Mouse (Mus musculus) neural tube, embryonic 11.5 days (tissue): ENCODE measurements around the gene Tm4sf1. TPM values are rescaled to one million over a fixed set of nuclear protein-coding genes. Genes with fewer than 3 reads are reported as not detected.

Source experiments
- ATAC-seq: fragments of 200-750 bp; cut with Nextera tagmentation; 2 replicates; pipeline ENCODE4 v1.8.0; 2017; ENCODE audit warnings: moderate number of reproducible peaks, mild to moderate bottlenecking, moderate TSS enrichment, moderate library complexity; ENCODE audit not compliant: insufficient read depth, low FRiP score, low TSS enrichment
- DNase-seq: peaks from one replicate; pipeline ENCODE4 v3.0.0-alpha.2; 2015; ENCODE audit warnings: low spot score
- H3K27ac ChIP-seq: fragments of 300-500 bp; sonication (generic); 2 replicates; pipeline ENCODE4 v1.5.1; 2014; ENCODE audit warnings: low read depth, mild to moderate bottlenecking, low read length
- H3K27me3 ChIP-seq: fragments of 300-500 bp; sonication (generic); 2 replicates; pipeline ENCODE4 v1.6.1; 2014; ENCODE audit warnings: mild to moderate bottlenecking, low read length, mixed read lengths; ENCODE audit not compliant: control insufficient read depth, insufficient read depth
- H3K36me3 ChIP-seq: fragments of 300-500 bp; sonication (generic); 2 replicates; pipeline ENCODE4 v1.6.1; 2014; ENCODE audit warnings: mild to moderate bottlenecking, low read length, moderate library complexity, mixed read lengths; ENCODE audit not compliant: control insufficient read depth, insufficient read depth
- H3K4me1 ChIP-seq: fragments of 300-500 bp; sonication (generic); 2 replicates; pipeline ENCODE4 v1.6.1; 2014; ENCODE audit warnings: low read length, mixed read lengths; ENCODE audit not compliant: control insufficient read depth, insufficient read depth
- H3K4me2 ChIP-seq: fragments of 300-500 bp; sonication (generic); 2 replicates; pipeline ENCODE4 v1.6.1; 2014; ENCODE audit warnings: low read depth, mild to moderate bottlenecking, moderate library complexity
- H3K4me3 ChIP-seq: fragments of 300-500 bp; sonication (generic); 2 replicates; pipeline ENCODE4 v1.5.1; 2014; ENCODE audit warnings: low read depth, low read length
- H3K9ac ChIP-seq: fragments of 300-500 bp; sonication (generic); 2 replicates; pipeline ENCODE4 v1.6.1; 2014; ENCODE audit warnings: mild to moderate bottlenecking, low read length
- H3K9me3 ChIP-seq: fragments of 300-500 bp; sonication (generic); 2 replicates; pipeline ENCODE4 v1.6.1; 2016; ENCODE audit warnings: low read length; ENCODE audit not compliant: control insufficient read depth
- WGBS: fragments of 180-500 bp; shearing (Covaris S2); extraction: QIAGEN DNeasy Blood & Tissue Kit; methylation state at CpG from one replicate; pipeline ENCODE4 v1.1.7; 2014; 5-methylcytosine and 5-hydroxymethylcytosine counted together
- polyA plus RNA-seq: library from polyadenylated mRNA; unstranded; fragments of >200 nt; fragmentation: Nextera tagmentation; extraction: Ambion mirVana; gene quantifications from 2 replicates; pipeline ENCODE4 v1.2.1, GENCODE M21; 2014

Tm4sf1 gene
- 5.3 and 5.7 TPM in 2 replicates for polyA plus RNA-seq

- no peak within 1 kb of the TSS for H3K27ac ChIP-seq
- ATAC-seq (no peak), DNase-seq (no peak)
- no peak within 1 kb of the TSS for H3K4me2 ChIP-seq
- 81% methylated on average over 2 of the region's 2 CpGs for WGBS
- H3K4me1 ChIP-seq = no peaks in the 10 kb centered on the region
- H3K9me3 ChIP-seq = no peaks in the 10 kb centered on the region
- no peaks in the 10 kb centered on the region for H3K36me3 ChIP-seq
- H3K4me3 ChIP-seq = no peak within 1 kb of the TSS
- no peak within 1 kb of the TSS for H3K9ac ChIP-seq
- no peaks in the 10 kb centered on the region for H3K27me3 ChIP-seq
Measured at GRCm38 (mm10) chr3:57301921-57302539, at the start of gene Tm4sf1. Gene Tm4sf1, minus strand, starts transcription at chr3:57301988.

GRCm38 (mm10) chr3:57344811-57345210, 43.0 kb upstream of the Tm4sf1 start:
- 78% methylated on average over 5 of the region's 5 CpGs for WGBS
- H3K4me2 ChIP-seq = no peak overlapping the region
- no peaks in the 10 kb centered on the region for H3K27me3 ChIP-seq
- no peaks in the 10 kb centered on the region for H3K4me1 ChIP-seq
- DNase-seq (no peak), ATAC-seq (no peak)
- no peak overlapping the region for H3K9ac ChIP-seq
- H3K27ac ChIP-seq = no peak overlapping the region
- H3K4me3 ChIP-seq = no peak overlapping the region
- no peaks in the 10 kb centered on the region for H3K9me3 ChIP-seq
- no peaks in the 10 kb centered on the region for H3K36me3 ChIP-seq

DNA sequence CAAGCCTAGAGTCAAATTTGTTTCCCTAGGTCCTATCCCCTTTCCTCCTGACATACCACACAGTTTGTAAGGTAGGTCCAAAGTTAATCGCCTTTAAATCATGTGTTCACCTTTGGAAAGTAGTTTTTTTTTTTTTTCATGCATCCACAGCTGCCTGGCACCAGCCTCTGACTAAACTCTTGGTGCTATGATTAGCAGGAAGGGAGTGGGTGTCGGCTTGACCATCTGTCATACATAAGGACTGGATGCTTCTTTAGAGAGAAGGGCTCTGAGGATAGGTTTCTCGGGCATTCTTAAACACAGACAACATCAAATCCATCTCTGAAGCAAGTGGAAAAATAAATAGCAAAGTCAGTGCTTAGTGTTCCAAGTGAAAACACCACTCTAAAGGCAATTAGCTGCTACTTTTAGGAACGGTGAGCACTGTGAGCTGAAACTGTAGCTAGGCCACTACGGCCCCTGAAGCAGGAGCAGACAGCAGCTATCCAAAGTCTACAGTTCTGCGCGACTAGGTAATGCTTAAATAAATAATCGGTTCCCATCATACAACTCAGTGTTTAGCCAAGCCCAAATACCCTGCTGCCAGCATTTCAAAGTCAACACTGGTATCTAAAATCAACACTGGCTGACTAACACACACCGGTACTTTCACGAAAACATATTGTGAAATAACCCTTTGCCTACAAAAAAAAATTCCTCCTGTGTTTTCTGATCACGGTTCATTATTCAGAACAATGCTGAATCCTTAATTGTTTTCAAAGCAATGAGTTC, 42.2 kb upstream of the Tm4sf1 start:
- no peak for ATAC-seq
- no peaks in the 10 kb centered on the region for H3K9me3 ChIP-seq

GRCm38 (mm10) chr3:57342976-57343375, 41.2 kb upstream of the Tm4sf1 start:
- no peak overlapping the region for H3K27ac ChIP-seq
- H3K4me1 ChIP-seq = no peaks in the 10 kb centered on the region
- H3K4me3 ChIP-seq = no peak overlapping the region
- no peaks in the 10 kb centered on the region for H3K9me3 ChIP-seq
- DNase-seq = no peak
- no peak for ATAC-seq
- WGBS = 92% methylated on average over 4 of the region's 4 CpGs
- no peak overlapping the region for H3K9ac ChIP-seq
- no peaks in the 10 kb centered on the region for H3K36me3 ChIP-seq
- no peak overlapping the region for H3K4me2 ChIP-seq
- H3K27me3 ChIP-seq = no peaks in the 10 kb centered on the region

More for the DNA sequence above, 42.2 kb upstream of the Tm4sf1 start:
- Histone ChIP-seq H3K36me3 (no peaks in the 10 kb centered on the region), H3K27me3 (no peaks in the 10 kb centered on the region), H3K27ac (no peak overlapping the region), H3K9ac (no peak overlapping the region), H3K4me3 (no peak overlapping the region), H3K4me1 (no peaks in the 10 kb centered on the region), H3K4me2 (no peak overlapping the region)
- 77% methylated on average over 11 of the region's 11 CpGs for WGBS
- DNase-seq = no peak

DNA sequence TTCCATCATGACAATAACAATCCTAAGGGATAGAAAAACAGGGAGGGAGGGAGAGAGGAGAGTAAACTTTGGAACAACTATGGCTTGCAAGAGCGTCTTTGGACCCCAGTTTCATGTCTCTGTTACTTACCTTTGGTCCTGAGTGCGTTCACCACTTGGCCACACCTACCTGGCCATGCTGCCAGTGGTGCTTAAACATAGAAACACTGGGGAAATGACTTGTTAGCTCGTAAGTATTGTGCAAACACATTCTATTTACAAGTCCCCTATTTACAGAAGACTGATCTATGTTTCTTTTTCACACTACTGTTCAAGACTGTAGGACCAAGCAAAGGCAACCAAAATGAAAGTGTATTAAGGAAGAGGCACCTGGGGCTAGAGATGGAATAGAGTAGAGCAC, 39.5 kb upstream of the Tm4sf1 start:
- no peaks in the 10 kb centered on the region for H3K4me1 ChIP-seq
- no peak overlapping the region for H3K27ac ChIP-seq
- H3K9ac ChIP-seq = no peak overlapping the region
- H3K4me2 ChIP-seq = no peak overlapping the region
- 87% methylated on average over 3 of the region's 3 CpGs for WGBS
- H3K36me3 ChIP-seq = no peaks in the 10 kb centered on the region
- no peak overlapping the region for H3K4me3 ChIP-seq
- DNase-seq = no peak
- no peaks in the 10 kb centered on the region for H3K27me3 ChIP-seq
- no peaks in the 10 kb centered on the region for H3K9me3 ChIP-seq
- ATAC-seq = no peak

DNA sequence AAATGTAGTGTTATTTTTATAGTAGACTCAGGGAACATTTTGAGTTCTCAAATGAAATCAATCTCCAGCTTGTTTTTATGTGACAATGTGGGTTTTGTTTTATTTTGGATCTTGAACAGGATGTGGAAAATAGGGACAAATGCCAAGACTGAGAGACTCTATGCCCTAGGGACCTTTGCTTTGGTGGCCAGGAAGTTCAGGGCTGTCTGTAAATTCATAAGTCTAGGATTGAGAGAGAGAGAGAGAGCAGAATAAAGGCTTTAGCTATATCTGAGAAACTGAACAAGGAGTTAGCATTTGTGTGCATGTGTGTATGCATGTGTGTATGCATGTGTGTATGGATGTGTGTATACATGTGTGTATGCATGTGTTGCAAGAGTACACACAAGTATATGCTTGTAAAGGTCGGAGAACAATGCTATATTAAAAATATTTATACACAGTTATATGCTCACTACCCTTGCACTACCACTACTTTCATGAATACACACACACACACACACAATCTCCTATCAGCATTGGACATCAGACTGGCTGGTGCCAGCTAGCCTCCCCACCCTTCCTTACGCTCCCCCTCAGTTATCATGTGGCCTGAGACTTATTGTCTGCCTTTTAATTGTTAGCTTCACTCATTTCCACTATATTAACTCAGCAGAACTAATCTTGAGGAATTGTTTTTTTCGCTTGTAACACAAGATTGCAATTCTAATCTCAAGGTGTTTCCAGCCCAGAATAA, 33.5 kb upstream of the Tm4sf1 start:
- Histone ChIP-seq H3K4me2 (no peak overlapping the region), H3K36me3 (no peaks in the 10 kb centered on the region), H3K27ac (no peak overlapping the region), H3K27me3 (no peaks in the 10 kb centered on the region), H3K4me1 (no peaks in the 10 kb centered on the region), H3K9me3 (no peaks in the 10 kb centered on the region), H3K4me3 (no peak overlapping the region), H3K9ac (no peak overlapping the region)
- ATAC-seq (no peak), DNase-seq (no peak)
- 83% methylated on average over 3 of the region's 3 CpGs for WGBS

GRCm38 (mm10) chr3:57327941-57328340, 26.2 kb upstream of the Tm4sf1 start:
- no peak for DNase-seq
- WGBS = 93% methylated on average over 4 of the region's 6 CpGs
- ATAC-seq = no peak
- H3K27me3 ChIP-seq = no peaks in the 10 kb centered on the region
- H3K9me3 ChIP-seq = no peaks in the 10 kb centered on the region
- H3K4me3 ChIP-seq = no peak overlapping the region
- H3K4me2 ChIP-seq = no peak overlapping the region
- no peak overlapping the region for H3K27ac ChIP-seq
- H3K9ac ChIP-seq = no peak overlapping the region
- H3K36me3 ChIP-seq = no peaks in the 10 kb centered on the region
- no peaks in the 10 kb centered on the region for H3K4me1 ChIP-seq

GRCm38 (mm10) chr3:57307076-57307475, 5.3 kb upstream of the Tm4sf1 start:
- no peaks in the 10 kb centered on the region for H3K9me3 ChIP-seq
- no peaks in the 10 kb centered on the region for H3K4me1 ChIP-seq
- no peak overlapping the region for H3K4me2 ChIP-seq
- no peak overlapping the region for H3K4me3 ChIP-seq
- H3K36me3 ChIP-seq = no peaks in the 10 kb centered on the region
- no peaks in the 10 kb centered on the region for H3K27me3 ChIP-seq
- no peak overlapping the region for H3K9ac ChIP-seq
- H3K27ac ChIP-seq = no peak overlapping the region
- WGBS = 85% methylated on average over 3 of the region's 3 CpGs
- ATAC-seq = no peak
- DNase-seq = no peak
